Mouse (Mus musculus): ENCODE measurements around the gene Jazf1.

The Jazf1 gene

GRCm38 (mm10) chr6:53010286-53010685 is 58.1 kb downstream of the Jazf1 start:
- DNase-seq (ENCODE audit: low spot score) = no peak

- no peak for DNase-seq (ENCODE audit: low spot score)
Observed at GRCm38 (mm10) chr6:53006032-53006431, 62.4 kb downstream of the Jazf1 start.

- DNase-seq (ENCODE audit: low spot score) = no peak
Observed at GRCm38 (mm10) chr6:53005544-53005943, 62.9 kb downstream of the Jazf1 start.

- no peak for DNase-seq (ENCODE audit: low spot score)
Observed at GRCm38 (mm10) chr6:52990816-52991215, 77.6 kb downstream of the Jazf1 start.

- no peak for DNase-seq (ENCODE audit: low spot score)
Observed at GRCm38 (mm10) chr6:52987905-52988640, 80.4 kb downstream of the Jazf1 start.

- DNase-seq (ENCODE audit: low spot score) = peak; percentile 74
Observed at GRCm38 (mm10) chr6:52987391-52987790, 81.0 kb downstream of the Jazf1 start.

GRCm38 (mm10) chr6:52982175-52982574 is 86.3 kb downstream of the Jazf1 start:
- DNase-seq (ENCODE audit: low spot score) = no peak

- DNase-seq (ENCODE audit: low spot score) = no peak
Observed at GRCm38 (mm10) chr6:52979503-52979902, 88.9 kb downstream of the Jazf1 start.

GRCm38 (mm10) chr6:52973351-52973750 is 95.1 kb downstream of the Jazf1 start:
- DNase-seq (ENCODE audit: low spot score) = no peak

GRCm38 (mm10) chr6:52972138-52972537 is 96.3 kb downstream of the Jazf1 start:
- no peak for DNase-seq (ENCODE audit: low spot score)

- DNase-seq (ENCODE audit: low spot score) = peak; percentile 80
Observed at GRCm38 (mm10) chr6:52969717-52970261, 98.6 kb downstream of the Jazf1 start.

GRCm38 (mm10) chr6:52968346-52968891 is 100.0 kb downstream of the Jazf1 start:
- no peak for DNase-seq (ENCODE audit: low spot score)

- peak; percentile 51 for DNase-seq (ENCODE audit: low spot score)
Observed at GRCm38 (mm10) chr6:52967557-52968270, 100.7 kb downstream of the Jazf1 start.

- DNase-seq (ENCODE audit: low spot score) = no peak
Observed at GRCm38 (mm10) chr6:52966001-52966400, 102.4 kb downstream of the Jazf1 start.

GRCm38 (mm10) chr6:52965340-52965739 is 103.1 kb downstream of the Jazf1 start:
- no peak for DNase-seq (ENCODE audit: low spot score)

- no peak for DNase-seq (ENCODE audit: low spot score)
Observed at GRCm38 (mm10) chr6:52963840-52964690, 104.4 kb downstream of the Jazf1 start.

GRCm38 (mm10) chr6:52963430-52963732 is 105.0 kb downstream of the Jazf1 start:
- no peak for DNase-seq (ENCODE audit: low spot score)

GRCm38 (mm10) chr6:52962600-52963429 is 105.6 kb downstream of the Jazf1 start:
- DNase-seq (ENCODE audit: low spot score) = no peak

- DNase-seq (ENCODE audit: low spot score) = no peak
Observed at GRCm38 (mm10) chr6:52961660-52962490, 106.6 kb downstream of the Jazf1 start.

- peak; percentile 93 for DNase-seq (ENCODE audit: low spot score)
Observed at GRCm38 (mm10) chr6:52957730-52958129, 110.7 kb downstream of the Jazf1 start.
